Mouse (Mus musculus) cortical plate, adult 2 months (tissue): ENCODE data around the gene Pilrb1.

Experiments
- CTCF ChIP-seq: fragments of 200-500 bp; IDR thresholded peaks from 2 replicates; pipeline ENCODE4 v1.5.1; 2011; ENCODE audit warnings: mild to moderate bottlenecking, control low read depth, low read length; ENCODE audit not compliant: insufficient read depth; ENCODE audit errors: extremely low read depth
- POLR2A ChIP-seq: fragments of 200-500 bp; IDR thresholded peaks from 2 replicates; pipeline ENCODE4 v1.6.1; 2011; ENCODE audit warnings: mild to moderate bottlenecking, low read length, control low read depth; ENCODE audit not compliant: insufficient read depth; ENCODE audit errors: extremely low read depth

- TF ChIP-seq POLR2A = no peak
- no peak for TF ChIP-seq CTCF
Measured at GRCm38 (mm10) chr5:137882922-137883321, 25.0 kb upstream of the Pilrb1 start.
